Mouse (Mus musculus) kidney, adult 18-20 months (tissue): ENCODE data around the gene Gm2696.

ENCODE experiments used
- DNase-seq: peaks from one replicate; pipeline ENCODE4 v3.0.0; 2021

Gene Gm2696

GRCm38 (mm10) chr10:77852559-77852958 lies 38.1 kb downstream of the Gm2696 start, which contains the start of gene Gm10318:
Gm10318 (plus strand) TSS chr10:77852859.
- no peak for DNase-seq

GRCm38 (mm10) chr10:77861675-77862074 lies 47.2 kb downstream of the Gm2696 start, which contains the start of gene Gm3285:
Gm3285 (plus strand) TSS chr10:77861975.
- no peak for DNase-seq

GRCm38 (mm10) chr10:77864067-77864761 lies 49.7 kb downstream of the Gm2696 start:
- peak; percentile 66 for DNase-seq

GRCm38 (mm10) chr10:77864762-77865143 lies 50.3 kb downstream of the Gm2696 start:
- DNase-seq: no peak

GRCm38 (mm10) chr10:77867546-77867945 lies 53.1 kb downstream of the Gm2696 start:
- no peak for DNase-seq

GRCm38 (mm10) chr10:77869651-77870050 lies 55.2 kb downstream of the Gm2696 start:
- DNase-seq: no peak

- peak; percentile 48 for DNase-seq
Observed at GRCm38 (mm10) chr10:77878985-77879384, 64.5 kb downstream of the Gm2696 start.

- no peak for DNase-seq
Observed at GRCm38 (mm10) chr10:77880305-77880704, 65.8 kb downstream of the Gm2696 start.

GRCm38 (mm10) chr10:77882553-77882952 lies 68.1 kb downstream of the Gm2696 start:
- DNase-seq: no peak
